Mouse (Mus musculus): ENCODE measurements around the gene Ankrd39.

Ankrd39 gene

GRCm38 (mm10) chr1:36572140-36572700, 25.0 kb upstream of the Ankrd39 start:
- peak; percentile 93 for DNase-seq

GRCm38 (mm10) chr1:36571627-36572026, 24.4 kb upstream of the Ankrd39 start:
- peak; percentile 99 for DNase-seq

GRCm38 (mm10) chr1:36570320-36570719, 23.1 kb upstream of the Ankrd39 start:
- DNase-seq, result peak; percentile 92

- DNase-seq, result peak; percentile 95
Measured at GRCm38 (mm10) chr1:36569694-36570276, 22.5 kb upstream of the Ankrd39 start.

GRCm38 (mm10) chr1:36568776-36569175, 21.5 kb upstream of the Ankrd39 start:
- peak; percentile 97 for DNase-seq

GRCm38 (mm10) chr1:36567818-36568603, 20.8 kb upstream of the Ankrd39 start:
- DNase-seq, result peak; percentile 90

- DNase-seq, result no peak
Measured at GRCm38 (mm10) chr1:36566425-36566824, 19.2 kb upstream of the Ankrd39 start.

GRCm38 (mm10) chr1:36564101-36564500, 16.9 kb upstream of the Ankrd39 start:
- DNase-seq, result peak; percentile 99

GRCm38 (mm10) chr1:36563632-36564031, 16.4 kb upstream of the Ankrd39 start:
- DNase-seq, result peak; percentile 91

- DNase-seq, result peak; percentile 97
Measured at GRCm38 (mm10) chr1:36563197-36563596, 16.0 kb upstream of the Ankrd39 start.

GRCm38 (mm10) chr1:36562388-36562787, 15.1 kb upstream of the Ankrd39 start:
- peak; percentile 94 for DNase-seq

- peak; percentile 99 for DNase-seq
Measured at GRCm38 (mm10) chr1:36560903-36561302, 13.7 kb upstream of the Ankrd39 start.

GRCm38 (mm10) chr1:36559888-36560287, 12.6 kb upstream of the Ankrd39 start:
- no peak for DNase-seq

GRCm38 (mm10) chr1:36559256-36559655, 12.0 kb upstream of the Ankrd39 start:
- no peak for DNase-seq

- peak; percentile 98 for DNase-seq
Measured at GRCm38 (mm10) chr1:36558031-36558993, 11.1 kb upstream of the Ankrd39 start, which contains the start of gene Sema4c. Sema4c (minus strand) TSS chr1:36558349.

- peak; percentile 99 for DNase-seq
Measured at GRCm38 (mm10) chr1:36557457-36558011, 10.3 kb upstream of the Ankrd39 start.

GRCm38 (mm10) chr1:36556553-36557456, 9.6 kb upstream of the Ankrd39 start:
- DNase-seq, result peak; percentile 100

- DNase-seq, result peak; percentile 97
Measured at GRCm38 (mm10) chr1:36555798-36556395, 8.7 kb upstream of the Ankrd39 start.

- peak; percentile 97 for DNase-seq
Measured at GRCm38 (mm10) chr1:36554633-36555399, 7.6 kb upstream of the Ankrd39 start.

GRCm38 (mm10) chr1:36552506-36552905, 5.3 kb upstream of the Ankrd39 start:
- DNase-seq, result peak; percentile 94
